Mouse (Mus musculus) cerebellum, adult 2 months (tissue): Measurements from ENCODE around the gene Tbc1d22b. TPM values are rescaled to one million over a fixed set of nuclear protein-coding genes. Genes with fewer than 3 reads are reported as not detected.

Experiments
- DNase-seq, 2 experiments: peaks; one replicate each; pipeline ENCODE4 v3.0.0; 2021
- H3K27ac ChIP-seq: fragments of 200-500 bp; 2 replicates; pipeline ENCODE4 v1.5.1; 2012; ENCODE audit warnings: low read length, control low read depth, inconsistent platforms; ENCODE audit not compliant: insufficient read depth
- H3K27me3 ChIP-seq: fragments of 200-500 bp; 2 replicates; pipeline ENCODE4 v1.6.1; 2012; ENCODE audit warnings: inconsistent platforms, mild to moderate bottlenecking, low read length, moderate library complexity; ENCODE audit not compliant: control insufficient read depth, insufficient read depth
- H3K4me1 ChIP-seq: fragments of 200-500 bp; 2 replicates; pipeline ENCODE4 v1.6.1; 2011; ENCODE audit warnings: low read length; ENCODE audit not compliant: control insufficient read depth, insufficient read depth
- H3K4me3 ChIP-seq: fragments of 200-500 bp; replicated peaks from 2 replicates; pipeline ENCODE3; 2011; ENCODE audit warnings: mild to moderate bottlenecking, low read depth, low read length, control low read depth; ENCODE audit not compliant: insufficient read depth
- CTCF ChIP-seq: fragments of 200-500 bp; IDR thresholded peaks from 2 replicates; pipeline ENCODE4 v1.5.1; 2011; ENCODE audit warnings: low read depth, mild to moderate bottlenecking, control low read depth, low read length, moderate library complexity, borderline replicate concordance; ENCODE audit not compliant: insufficient read depth
- POLR2A ChIP-seq: fragments of 200-500 bp; IDR thresholded peaks from 2 replicates; pipeline ENCODE4 v1.6.1; 2011; ENCODE audit warnings: low read length, control low read depth, borderline replicate concordance; ENCODE audit not compliant: insufficient read depth
- WGBS: fragments of 180-500 bp; shearing (Covaris S2); methylation state at CpG from one replicate; pipeline ENCODE4 v1.1.7; 2018; 5-methylcytosine and 5-hydroxymethylcytosine counted together
- polyA plus RNA-seq: library from polyadenylated mRNA; depleted of rRNA; stranded (reverse); fragments of >200 nt; gene quantifications from 2 replicates; pipeline ENCODE4 v1.2.3, GENCODE M21; 2012

Tbc1d22b gene
- polyA plus RNA-seq, 1 experiment: 37.7 TPM

- Histone ChIP-seq H3K27me3 (no peaks in the 10 kb centered on the region), H3K4me3 (no peak overlapping the region), H3K27ac (no peak overlapping the region), H3K4me1 (no peaks in the 10 kb centered on the region)
- WGBS: 86% methylated on average over 6 of the region's 6 CpGs
- no peak for DNase-seq
- TF ChIP-seq CTCF (no peak), POLR2A (no peak)
Measured at GRCm38 (mm10) chr17:29530508-29530907, 19.1 kb upstream of the Tbc1d22b start.

GRCm38 (mm10) chr17:29531278-29531677 is 18.3 kb upstream of the Tbc1d22b start:
- Histone ChIP-seq H3K27me3 (no peaks in the 10 kb centered on the region), H3K27ac (no peak overlapping the region), H3K4me3 (no peak overlapping the region), H3K4me1 (no peaks in the 10 kb centered on the region)
- DNase-seq: no peak
- TF ChIP-seq POLR2A: no peak
- TF ChIP-seq CTCF: no peak
- WGBS: 76% methylated on average over 9 of the region's 9 CpGs

- DNase-seq: no peak
- no peaks in the 10 kb centered on the region for H3K4me1 ChIP-seq
- WGBS: 42% methylated on average over 10 of the region's 10 CpGs
- no peaks in the 10 kb centered on the region for H3K27me3 ChIP-seq
- no peak for TF ChIP-seq CTCF
- no peak for TF ChIP-seq POLR2A
- H3K27ac ChIP-seq: no peak overlapping the region
- H3K4me3 ChIP-seq: no peak overlapping the region
Measured at GRCm38 (mm10) chr17:29531757-29532384, 17.7 kb upstream of the Tbc1d22b start.

GRCm38 (mm10) chr17:29533866-29534265 is 15.7 kb upstream of the Tbc1d22b start:
- 90% methylated on average over 11 of the region's 11 CpGs for WGBS
- no peak for TF ChIP-seq CTCF
- no peak for TF ChIP-seq POLR2A
- Histone ChIP-seq H3K4me1 (no peaks in the 10 kb centered on the region), H3K27ac (no peak overlapping the region), H3K4me3 (no peak overlapping the region), H3K27me3 (no peaks in the 10 kb centered on the region)
- DNase-seq: no peak

GRCm38 (mm10) chr17:29540426-29540825 is 9.2 kb upstream of the Tbc1d22b start:
- Histone ChIP-seq H3K4me1 (peaks cover 16% of the 10 kb centered on the region; the same call in 1 of the 2 replicates), H3K27me3 (no peaks in the 10 kb centered on the region), H3K27ac (no peak overlapping the region), H3K4me3 (no peak overlapping the region)
- DNase-seq: no peak
- no peak for TF ChIP-seq POLR2A
- no peak for TF ChIP-seq CTCF
- WGBS: 95% methylated on average over 8 of the region's 8 CpGs

- peak; percentile 66 to 74 for DNase-seq
- H3K27me3 ChIP-seq: no peaks in the 10 kb centered on the region
- TF ChIP-seq CTCF (no peak), POLR2A (no peak)
- H3K4me1 ChIP-seq: peaks cover 16% of the 10 kb centered on the region; the same call in 1 of the 2 replicates
- H3K4me3 ChIP-seq: no peak overlapping the region
- WGBS: 13% methylated on average over 14 of the region's 14 CpGs
- no peak overlapping the region for H3K27ac ChIP-seq
Measured at GRCm38 (mm10) chr17:29541419-29541818, 8.2 kb upstream of the Tbc1d22b start.

GRCm38 (mm10) chr17:29542831-29543690 is 6.5 kb upstream of the Tbc1d22b start:
- Histone ChIP-seq H3K4me1 (peaks cover 16% of the 10 kb centered on the region; the same call in 1 of the 2 replicates), H3K27me3 (no peaks in the 10 kb centered on the region), H3K4me3 (no peak overlapping the region), H3K27ac (0 out of 2 replicates have a peak overlapping the region, but pooled peaks have one; percentile 3)
- WGBS: 12% methylated on average over 19 of the region's 19 CpGs
- TF ChIP-seq POLR2A (no peak), CTCF (no peak)
- DNase-seq: peak; percentile 66 to 73
